Mouse (Mus musculus) v-Abl transformed pro-B cells (cell line): ENCODE results near the gene Dusp13.

Experiments
- in situ Hi-C, 2 experiments: fragments of 400-800 bp; cut with MboI; formaldehyde crosslinking; loops; one replicate each; pipeline ENCODE4 v1.15.1; 2025; ENCODE audit not compliant: unreplicated experiment in 2 of 2

Gene Dusp13

GRCm38 (mm10) chr14:21750881-21751542, at the start of gene Dusp13:
TSS of gene Dusp13 (minus strand) at chr14:21751181.
- in situ Hi-C loops, result loop anchor here in 1 of 2 experiments (5.0 to 10.0 kb wide), 2 partner anchors 76 to 946 kb away; partner anchors contain the start of gene Vdac2

DNA sequence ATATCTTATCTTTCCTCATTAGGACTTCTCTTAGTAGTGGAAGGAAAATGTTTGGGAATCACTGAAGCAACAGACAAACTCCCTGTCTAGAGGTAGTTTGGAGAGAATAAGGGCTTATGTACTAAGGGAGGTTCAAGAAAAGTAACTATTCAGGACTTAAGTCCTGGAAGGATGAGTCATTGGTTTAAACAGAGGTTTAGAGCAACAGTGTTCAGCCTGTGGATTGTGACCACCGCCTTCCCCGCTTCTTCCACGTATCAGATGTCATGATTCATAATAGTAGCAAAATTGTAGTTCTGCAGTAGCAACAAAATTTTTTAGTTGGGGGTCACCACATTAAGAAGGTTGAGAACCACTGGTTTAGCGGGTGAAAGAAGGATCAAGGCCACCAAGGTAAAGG, 49.7 kb upstream of the Dusp13 start:
- in situ Hi-C loops, result no loop called here

GRCm38 (mm10) chr14:21792250-21792649, 41.3 kb upstream of the Dusp13 start:
- in situ Hi-C loops, result no loop called here

DNA sequence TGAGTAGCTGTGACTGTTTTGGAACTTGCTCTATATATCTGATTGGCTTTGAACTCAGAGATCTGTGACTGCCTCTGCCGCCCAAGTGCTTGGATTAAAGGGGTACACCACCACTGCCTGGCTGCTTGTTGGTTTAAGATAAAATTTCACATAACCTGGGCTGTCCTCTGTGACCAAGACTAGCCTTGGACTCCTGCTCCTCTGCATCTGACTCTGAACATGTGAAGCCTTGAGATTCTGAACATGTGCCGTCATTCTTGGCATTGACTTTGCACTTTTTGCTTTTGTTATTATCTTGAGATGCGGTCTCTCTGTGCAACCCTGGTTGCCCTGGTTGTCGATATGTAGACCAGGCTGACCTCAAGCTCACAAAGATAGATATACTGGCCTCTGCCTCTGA, 40.7 kb upstream of the Dusp13 start:
- in situ Hi-C loops, result no loop called here

DNA sequence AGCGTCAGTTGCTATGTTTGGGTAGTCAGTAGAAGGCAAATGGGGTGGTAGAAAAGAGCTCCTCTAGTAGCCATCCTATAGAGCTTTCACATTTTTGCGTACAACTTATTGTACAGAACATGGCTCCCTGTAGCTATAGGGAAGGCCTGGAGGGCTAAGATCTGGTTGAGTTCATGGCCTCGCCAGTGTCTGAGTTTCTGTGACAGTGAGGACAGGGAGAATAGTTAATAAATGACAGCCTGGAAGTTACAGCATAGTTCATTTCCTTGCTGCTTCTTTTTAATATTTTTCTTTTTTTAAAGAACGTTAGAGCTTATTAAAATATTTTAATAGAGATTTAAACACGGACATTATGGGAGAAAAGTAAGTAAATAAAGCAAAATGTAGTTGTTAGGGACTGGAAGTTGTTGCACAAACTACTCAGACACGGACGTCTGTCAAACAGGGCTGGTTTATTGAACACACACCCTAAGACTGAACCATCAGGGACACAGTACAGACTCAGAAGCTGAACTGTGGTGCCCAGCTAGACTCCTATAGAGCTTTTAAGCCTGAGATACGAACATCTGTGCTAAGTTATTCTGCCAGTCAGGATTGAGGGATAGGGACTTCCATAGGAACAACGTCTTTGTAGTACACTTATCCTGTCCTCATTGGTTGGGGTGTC, 39.7 kb upstream of the Dusp13 start:
- in situ Hi-C loops, result no loop called here

GRCm38 (mm10) chr14:21788121-21788520, 37.1 kb upstream of the Dusp13 start:
- in situ Hi-C loops, result no loop called here

DNA sequence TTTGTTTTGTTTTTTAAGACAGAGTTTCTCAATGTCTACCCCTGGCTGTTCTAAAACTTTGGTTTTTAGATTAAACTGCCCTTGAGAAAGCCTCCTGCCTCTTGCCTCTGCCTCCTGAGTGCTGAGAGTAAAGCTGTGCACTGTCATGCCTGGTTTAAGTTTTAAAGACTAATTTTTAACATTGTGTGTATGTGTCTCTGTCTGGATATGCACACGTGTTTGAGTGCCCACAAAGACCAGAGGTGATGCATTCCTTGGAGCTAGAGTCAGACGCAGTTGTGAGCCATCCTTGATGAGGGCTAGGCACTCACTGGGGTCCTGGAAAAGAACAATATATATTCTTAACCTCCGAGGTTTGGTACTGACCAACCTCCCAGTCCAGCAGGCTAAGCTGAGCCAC, 36.4 kb upstream of the Dusp13 start:
- in situ Hi-C loops, result no loop called here

- in situ Hi-C loops, result no loop called here
These were observed 35.5 kb upstream of the Dusp13 start for GRCm38 (mm10) chr14:21786500-21786899.

DNA sequence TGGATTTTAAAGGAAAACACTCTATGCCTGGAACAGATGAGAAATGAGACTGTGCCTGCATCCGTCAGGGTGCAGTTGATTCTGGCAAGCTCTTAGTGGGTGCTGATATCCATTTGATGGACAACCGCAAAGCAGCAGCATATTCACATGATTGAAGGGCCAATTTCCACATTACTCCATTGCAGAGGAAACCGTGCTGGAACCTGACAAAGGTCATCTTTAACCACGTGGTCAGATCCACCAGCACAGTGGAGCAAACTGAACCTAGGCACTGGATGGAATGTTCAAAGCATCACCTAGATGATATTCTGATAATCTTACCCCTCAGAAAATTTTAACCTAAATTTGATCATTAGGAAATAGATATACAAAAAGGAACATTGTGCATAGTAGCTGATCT, 25.2 kb upstream of the Dusp13 start:
- in situ Hi-C loops, result no loop called here

DNA sequence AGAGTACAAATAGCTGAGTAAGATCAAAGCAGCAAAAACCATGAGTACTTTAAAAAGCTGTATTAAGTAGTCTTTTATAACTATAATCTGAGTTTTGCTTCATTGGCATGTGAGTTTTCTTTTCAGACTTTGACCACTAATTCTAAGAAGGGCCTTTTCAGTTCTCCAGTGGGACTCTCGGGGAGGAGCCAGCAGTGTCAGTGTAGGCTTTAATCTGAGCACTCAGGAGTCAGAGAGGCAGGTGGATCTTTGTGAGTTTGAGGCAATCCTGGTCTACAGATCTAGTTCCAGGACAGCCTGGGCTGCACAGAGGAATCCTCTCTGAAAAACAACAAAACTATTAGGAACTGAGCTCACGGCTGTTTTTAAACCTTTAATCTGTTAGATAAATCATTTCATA, 23.0 kb upstream of the Dusp13 start:
- in situ Hi-C loops, result no loop called here

DNA sequence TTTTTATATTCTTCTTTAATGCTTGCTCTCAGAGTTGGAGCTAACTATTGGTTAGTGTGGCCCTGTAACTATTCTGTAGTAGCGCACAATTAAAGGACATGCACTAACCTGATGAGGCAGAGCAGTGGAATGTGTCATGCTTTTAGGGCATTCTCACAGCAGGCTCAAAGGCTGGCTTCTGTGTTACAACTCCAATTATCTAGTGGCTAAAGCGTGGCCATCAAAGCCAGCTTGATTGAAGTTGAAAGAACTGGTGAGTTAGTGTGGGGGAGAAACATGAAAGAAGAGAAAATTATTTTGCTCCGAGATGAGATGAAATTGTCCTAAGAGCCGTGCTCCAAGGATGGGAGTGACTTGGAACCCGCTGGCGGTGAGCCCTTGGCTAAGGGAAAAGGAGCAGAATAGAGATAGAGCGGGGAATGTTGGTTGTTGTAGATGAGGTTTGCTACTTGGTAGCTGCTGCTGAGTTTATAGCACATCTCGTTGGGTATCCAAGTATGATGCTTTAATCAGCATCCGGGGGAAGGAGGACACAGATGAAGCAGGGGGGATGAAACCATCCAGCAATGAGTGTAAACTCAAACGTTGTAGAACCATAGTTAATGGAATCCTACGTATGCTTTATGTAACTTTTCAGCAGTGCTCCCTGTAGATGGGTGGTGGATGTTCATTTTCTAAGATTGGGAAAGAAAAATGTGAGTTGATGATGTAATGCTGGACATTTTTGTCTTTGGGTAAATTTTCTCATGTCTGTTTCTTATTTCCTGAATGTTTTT, 21.7 kb upstream of the Dusp13 start:
- in situ Hi-C loops, result no loop called here

DNA sequence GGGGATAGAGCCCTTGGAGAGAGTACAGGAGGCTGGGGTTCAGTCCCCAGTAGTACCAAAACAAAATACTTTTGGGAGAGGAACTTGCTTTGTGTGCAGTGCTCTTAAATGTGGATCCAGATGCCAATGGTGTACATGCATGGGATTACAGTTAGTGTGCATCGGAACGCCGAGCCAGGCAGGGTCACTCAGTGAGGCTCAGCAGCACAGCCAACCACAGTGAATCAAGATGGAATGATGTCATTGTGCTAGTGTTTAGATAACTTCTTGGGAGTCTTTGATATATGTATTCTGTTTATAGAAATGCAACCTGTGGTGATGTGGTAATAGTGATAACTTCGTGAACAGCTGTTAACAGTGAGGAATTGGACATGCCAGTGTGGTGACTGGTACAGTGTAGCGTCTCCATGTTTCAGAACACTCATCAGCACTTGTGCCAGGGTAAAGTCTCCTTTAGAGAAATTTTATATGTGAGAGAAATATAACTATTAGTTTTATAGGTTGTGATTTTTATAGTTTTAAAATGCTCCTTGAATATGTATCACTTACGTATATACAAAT, 15.5 kb upstream of the Dusp13 start:
- in situ Hi-C loops, result no loop called here

DNA sequence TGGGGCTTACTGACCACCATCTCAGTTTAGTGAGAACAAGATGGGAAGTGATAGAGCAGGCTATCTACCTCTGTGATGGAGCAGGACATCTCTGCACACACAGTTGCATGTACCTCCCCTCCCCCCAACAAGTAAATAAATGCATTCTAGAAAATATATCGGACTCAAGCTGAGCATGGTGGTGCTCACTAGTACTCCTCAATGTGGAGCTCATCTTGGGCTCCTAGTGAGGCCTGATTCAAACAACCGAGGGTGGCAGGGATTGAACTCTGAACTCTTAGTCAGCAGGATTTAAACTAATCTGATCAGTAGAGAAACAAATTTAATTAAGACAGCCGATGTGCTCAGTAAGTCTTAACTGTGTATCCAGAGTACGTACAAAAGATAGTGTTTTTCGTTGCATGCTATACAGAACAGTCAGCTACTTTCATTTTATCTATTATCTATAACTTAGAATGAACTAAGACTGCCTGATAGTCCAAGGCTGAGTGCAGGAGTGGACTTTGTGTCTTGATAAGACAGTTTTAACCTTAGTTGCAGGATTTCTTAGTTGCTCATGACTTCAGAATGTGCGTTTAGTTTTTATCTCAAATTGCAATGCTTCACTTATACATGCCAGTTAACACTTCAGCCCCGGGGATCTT, 14.9 kb upstream of the Dusp13 start:
- in situ Hi-C loops, result no loop called here

- in situ Hi-C loops, result no loop called here
These were observed 13.7 kb upstream of the Dusp13 start for GRCm38 (mm10) chr14:21764646-21765045.

- in situ Hi-C loops, result no loop called here
These were observed 12.8 kb upstream of the Dusp13 start for GRCm38 (mm10) chr14:21763736-21764135.

- in situ Hi-C loops, result no loop called here
These were observed 10.6 kb upstream of the Dusp13 start for GRCm38 (mm10) chr14:21761560-21761959.

- in situ Hi-C loops, result loop anchor here in 1 of 2 experiments (5.0 to 10.0 kb wide), 2 partner anchors 74 to 949 kb away; partner anchors contain the start of gene Vdac2
These were observed 2.4 kb upstream of the Dusp13 start for GRCm38 (mm10) chr14:21753367-21753766.

- in situ Hi-C loops, result loop anchor here in 1 of 2 experiments (5.0 to 10.0 kb wide), 2 partner anchors 75 to 948 kb away; partner anchors contain the start of gene Vdac2
These were observed 1.4 kb upstream of the Dusp13 start for GRCm38 (mm10) chr14:21752411-21752810.

GRCm38 (mm10) chr14:21750008-21750880, 737 bp downstream of the Dusp13 start, which contains the start of gene Samd8:
TSS of gene Samd8 (plus strand) at chr14:21750531.
- in situ Hi-C loops, result loop anchor here in 1 of 2 experiments (5.0 to 10.0 kb wide), 2 partner anchors 77 to 945 kb away; partner anchors contain the start of gene Vdac2
